In the genomic region with DNA sequence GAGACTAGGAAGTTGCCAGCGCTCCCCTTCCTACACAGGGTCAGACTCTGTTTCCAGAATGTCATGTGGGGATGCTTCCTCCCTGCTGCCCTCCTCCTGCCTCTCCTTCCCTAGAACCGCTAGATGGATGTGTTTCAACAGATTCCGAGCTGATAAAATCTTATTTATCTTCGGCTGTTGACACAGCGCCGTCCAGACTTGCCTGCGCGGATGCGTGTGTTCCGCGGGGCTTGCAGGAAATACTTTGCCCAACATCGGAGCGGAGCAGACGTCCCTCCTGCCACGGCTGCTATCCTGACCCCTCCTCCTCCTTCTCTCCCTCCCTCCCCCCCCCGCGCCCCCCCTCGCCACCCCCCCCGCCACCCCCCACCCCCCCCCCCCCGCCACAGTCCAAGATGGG, we compare ENCODE assay signal across 17 mouse cellular contexts. TPM values are rescaled to one million over a fixed set of nuclear protein-coding genes. Genes with fewer than 3 reads are reported as not detected.
DNase-seq lines count a peak whose midpoint lies in the region; ATAC-seq and TF ChIP-seq lines count a peak whose summit lies in the region.
"Had no signal": no experiment of that assay in that cellular context is flagged by ENCODE, and none has a peak within 500 bp of the region (broad histone marks: within the 10 kb centered on the region; RNA-seq: fewer than 3 reads in every experiment).

No protein-coding gene starts in this region.

- H3K27me3 ChIP-seq in neural tube, embryonic 12.5 days (replicated peaks) = peaks cover 41% of the 10 kb centered on the region
- peaks cover 21% of the 10 kb centered on the region; the same call in 1 of the 2 replicates for H3K27me3 ChIP-seq in forebrain, embryonic 14.5 days (replicated peaks; ENCODE audit: control insufficient read depth, insufficient read depth, low read length)
- 0 out of 2 replicates have a peak, but pooled peaks cover 12% of the 10 kb centered on the region for H3K27me3 ChIP-seq in hindbrain, postnatal 0 days (ENCODE audit: insufficient read depth, low read length)
- H3K27me3 ChIP-seq in neural tube, embryonic 14.5 days (ENCODE audit: control insufficient read depth, insufficient read depth, low read length) = peaks cover 14% of the 10 kb centered on the region

- intact Hi-C loops in left cerebral cortex, postnatal 25 days (cut with DNase I) = no loop called here

- peaks cover 3% of the 10 kb centered on the region; the same call in 1 of the 2 replicates for H3K4me1 ChIP-seq in neural tube, embryonic 12.5 days
- H3K4me1 ChIP-seq in forebrain, embryonic 14.5 days (ENCODE audit: control insufficient read depth, insufficient read depth, low read length) = no peaks in the 10 kb centered on the region
- no peaks in the 10 kb centered on the region for H3K4me1 ChIP-seq in hindbrain, postnatal 0 days (ENCODE audit: insufficient read depth, low read length)
- no peaks in the 10 kb centered on the region for H3K4me1 ChIP-seq in neural tube, embryonic 14.5 days (ENCODE audit: control insufficient read depth, insufficient read depth, low read length)
- H3K4me1 ChIP-seq: limb, embryonic 15.5 days; lung, embryonic 15.5 days had no signal

- TF ChIP-seq CTCF in hindbrain, postnatal 0 days (IDR thresholded peaks at IDR 0.05; ENCODE audit: low read depth) = no peak

- H3K4me3 ChIP-seq in neural tube, embryonic 12.5 days = peak overlapping the region; percentile 11; the same call in 1 of the 2 replicates
- no peak overlapping the region for H3K4me3 ChIP-seq in forebrain, embryonic 14.5 days (ENCODE audit: low read depth, low read length)
- H3K4me3 ChIP-seq in hindbrain, postnatal 0 days (ENCODE audit: low read length) = peak overlapping the region; percentile 15; the same call in 1 of the 2 replicates
- H3K4me3 ChIP-seq in neural tube, embryonic 14.5 days (ENCODE audit: low read depth, low read length) = no peak overlapping the region
- H3K4me3 ChIP-seq: gastrocnemius, adult 2 months; limb, embryonic 15.5 days; lung, embryonic 15.5 days had no signal

- ATAC-seq in neural tube, embryonic 12.5 days (ENCODE audit: low FRiP score, low read depth) = no peak
- ATAC-seq in forebrain, embryonic 14.5 days = no peak
- ATAC-seq in hindbrain, postnatal 0 days = no peak
- ATAC-seq in neural tube, embryonic 14.5 days (ENCODE audit: low read depth) = no peak

- no peak overlapping the region for H3K27ac ChIP-seq in neural tube, embryonic 12.5 days
- no peak overlapping the region for H3K27ac ChIP-seq in forebrain, embryonic 14.5 days (ENCODE audit: low read depth, low read length)
- no peak overlapping the region for H3K27ac ChIP-seq in hindbrain, postnatal 0 days
- no peak overlapping the region for H3K27ac ChIP-seq in neural tube, embryonic 14.5 days (ENCODE audit: low read depth, low read length)
- H3K27ac ChIP-seq: gastrocnemius, adult 2 months; limb, embryonic 15.5 days; lung, embryonic 15.5 days had no signal

- H3K36me3 ChIP-seq in neural tube, embryonic 12.5 days = no peaks in the 10 kb centered on the region
- H3K36me3 ChIP-seq in forebrain, embryonic 14.5 days (ENCODE audit: control insufficient read depth, insufficient read depth, low read length) = no peaks in the 10 kb centered on the region
- no peaks in the 10 kb centered on the region for H3K36me3 ChIP-seq in hindbrain, postnatal 0 days (ENCODE audit: insufficient read depth, low read length)
- H3K36me3 ChIP-seq in neural tube, embryonic 14.5 days (ENCODE audit: control insufficient read depth, insufficient read depth, low read length) = no peaks in the 10 kb centered on the region
- H3K36me3 ChIP-seq: limb, embryonic 15.5 days; lung, embryonic 15.5 days had no signal

- WGBS in neural tube, embryonic 12.5 days = 1% methylated on average over 15 of the region's 20 CpGs
- WGBS in forebrain, embryonic 14.5 days = 3% methylated on average over 15 of the region's 20 CpGs
- WGBS in hindbrain, postnatal 0 days = 3% methylated on average over 15 of the region's 20 CpGs
- WGBS in neural tube, embryonic 14.5 days = 2% methylated on average over 13 of the region's 20 CpGs

- no peaks in the 10 kb centered on the region for H3K9me3 ChIP-seq in neural tube, embryonic 12.5 days
- no peaks in the 10 kb centered on the region for H3K9me3 ChIP-seq in forebrain, embryonic 14.5 days (replicated peaks; ENCODE audit: control insufficient read depth, low read length)
- no peaks in the 10 kb centered on the region for H3K9me3 ChIP-seq in hindbrain, postnatal 0 days (ENCODE audit: low read length)
- H3K9me3 ChIP-seq in neural tube, embryonic 14.5 days (ENCODE audit: control insufficient read depth, low read length) = no peaks in the 10 kb centered on the region
- H3K9me3 ChIP-seq: limb, embryonic 15.5 days; lung, embryonic 15.5 days had no signal

- peak overlapping the region; percentile 45 for H3K4me2 ChIP-seq in neural tube, embryonic 12.5 days (replicated peaks)
- peak overlapping the region; percentile 29; the same call in 1 of the 2 replicates for H3K4me2 ChIP-seq in forebrain, embryonic 14.5 days (ENCODE audit: low read length)
- peak overlapping the region; percentile 45 for H3K4me2 ChIP-seq in hindbrain, postnatal 0 days (ENCODE audit: low read depth, low read length)
- peak overlapping the region; percentile 21; the same call in 1 of the 2 replicates for H3K4me2 ChIP-seq in neural tube, embryonic 14.5 days (ENCODE audit: low read depth, low read length)
- H3K4me2 ChIP-seq: limb, embryonic 15.5 days; lung, embryonic 15.5 days had no signal

- H3K9ac ChIP-seq in neural tube, embryonic 12.5 days = no peak overlapping the region
- no peak overlapping the region for H3K9ac ChIP-seq in forebrain, embryonic 14.5 days (ENCODE audit: low read length)
- H3K9ac ChIP-seq in hindbrain, postnatal 0 days (replicated peaks; ENCODE audit: low read length) = no peak overlapping the region
- H3K9ac ChIP-seq in neural tube, embryonic 14.5 days (replicated peaks; ENCODE audit: low read depth, low read length) = no peak overlapping the region
- H3K9ac ChIP-seq: limb, embryonic 15.5 days; lung, embryonic 15.5 days had no signal

- no peak for DNase-seq in neural tube, embryonic 10.5 days (ENCODE audit: extremely low spot score, low spot score)
- DNase-seq in forebrain, embryonic 14.5 days (ENCODE audit: low spot score) = peak; percentile 38
- DNase-seq in hindbrain, postnatal 0 days (ENCODE audit: low spot score) = peak; percentile 16
- no peak for DNase-seq in left cerebral cortex, postnatal 25 days (ENCODE audit: low spot score in 2 of 2)
- DNase-seq in kidney, postnatal 14 days = no peak
- no peak for DNase-seq in retina, postnatal 1 day
- DNase-seq: gastrocnemius, adult 2 months; thymus, postnatal 14 days had no signal

RNA-seq across cellular contexts. Expression of a gene that starts 29.0 kb away (rescaled TPM):
- polyA plus RNA-seq in neural tube, embryonic 12.5 days (2016; fragmentation: Nextera tagmentation; extraction: Ambion mirVana) = not detected in 2 replicates
- not detected in 2 replicates for polyA plus RNA-seq in forebrain, embryonic 14.5 days (2014; fragmentation: Nextera tagmentation; extraction: Ambion mirVana)
- total RNA-seq in hindbrain, postnatal 0 days (2014; rRNA removed) = not detected in 2 replicates
- polyA plus RNA-seq in hindbrain, postnatal 0 days (2015; fragmentation: Nextera tagmentation; extraction: Ambion mirVana) = not detected in 2 replicates
- polyA plus RNA-seq in neural tube, embryonic 14.5 days (2014; fragmentation: Nextera tagmentation; extraction: Ambion mirVana) = not detected in 2 replicates
- not detected for total RNA-seq in left cerebral cortex, postnatal 25 days (2021)
- total RNA-seq: gastrocnemius, adult 2 months; heart, adult 8-10 months; heart, postnatal 4 days had no signal
- polyA plus RNA-seq: cortical plate, adult 2 months; kidney, embryonic 14.5 days; limb, embryonic 15.5 days; lung, embryonic 15.5 days; spleen, adult 2 months had no signal

RNA-seq across cellular contexts. Expression of a gene that starts 45.5 kb away (rescaled TPM):
- polyA plus RNA-seq in neural tube, embryonic 12.5 days (2016; fragmentation: Nextera tagmentation; extraction: Ambion mirVana) = 6.4 and 7.8 TPM in 2 replicates
- 3.9 and 4.2 TPM in 2 replicates for polyA plus RNA-seq in forebrain, embryonic 14.5 days (2014; fragmentation: Nextera tagmentation; extraction: Ambion mirVana)
- 12.4 and 20.7 TPM in 2 replicates for total RNA-seq in hindbrain, postnatal 0 days (2014; rRNA removed)
- 17.1 and 17.7 TPM in 2 replicates for polyA plus RNA-seq in hindbrain, postnatal 0 days (2015; fragmentation: Nextera tagmentation; extraction: Ambion mirVana)
- polyA plus RNA-seq in neural tube, embryonic 14.5 days (2014; fragmentation: Nextera tagmentation; extraction: Ambion mirVana) = 9.1 and 12.5 TPM in 2 replicates
- 1 to 10 TPM; 9.4 to 9.8 TPM for total RNA-seq in left cerebral cortex, postnatal 25 days (2021)

RNA-seq across cellular contexts. Expression of a gene that starts 60.0 kb away (rescaled TPM):
- 36.1 and 38.9 TPM in 2 replicates for polyA plus RNA-seq in neural tube, embryonic 12.5 days (2016; fragmentation: Nextera tagmentation; extraction: Ambion mirVana)
- polyA plus RNA-seq in forebrain, embryonic 14.5 days (2014; fragmentation: Nextera tagmentation; extraction: Ambion mirVana) = 8.4 and 9.2 TPM in 2 replicates
- 24.2 and 32.1 TPM in 2 replicates for total RNA-seq in hindbrain, postnatal 0 days (2014; rRNA removed)
- polyA plus RNA-seq in hindbrain, postnatal 0 days (2015; fragmentation: Nextera tagmentation; extraction: Ambion mirVana) = 17.6 and 22.0 TPM in 2 replicates
- 10.1 and 11.8 TPM in 2 replicates for polyA plus RNA-seq in neural tube, embryonic 14.5 days (2014; fragmentation: Nextera tagmentation; extraction: Ambion mirVana)
- total RNA-seq in left cerebral cortex, postnatal 25 days (2021) = 10 to 100 TPM; 53.6 to 63.3 TPM

Comparison
In these comparisons a context has a peak if more than half of its experiments do, and no peak if none do; other contexts are left out.
1. H3K4me3 ChIP-seq: peak in neural tube, embryonic 12.5 days (single experiment) and hindbrain, postnatal 0 days (single experiment); none in forebrain, embryonic 14.5 days (single experiment) and neural tube, embryonic 14.5 days (single experiment).
2. DNase-seq: peak in forebrain, embryonic 14.5 days (single experiment) and hindbrain, postnatal 0 days (single experiment); none in neural tube, embryonic 10.5 days (single experiment), left cerebral cortex, postnatal 25 days (0 of 2), kidney, postnatal 14 days (single experiment) and retina, postnatal 1 day (single experiment).
3. Peak in every context shown above with its lines, with median percentiles within 50 percentile points of each other: H3K4me2 ChIP-seq.